Mouse (Mus musculus) liver, adult 2 months (tissue): Measurements from ENCODE around the gene Amh. TPM values are rescaled to one million over a fixed set of nuclear protein-coding genes. Genes with fewer than 3 reads are reported as not detected.

Experiments used
- DNase-seq: peaks from one replicate; pipeline ENCODE4 v3.0.0-alpha.2; 2011; ENCODE audit warnings: low read depth, low spot score; ENCODE audit errors: extremely low read depth
- H3K27ac ChIP-seq: fragments of 200-500 bp; replicated peaks from 2 replicates; pipeline ENCODE4 v1.5.1; 2012; ENCODE audit warnings: low read depth, mild to moderate bottlenecking, control low read depth, inconsistent platforms, low read length; ENCODE audit not compliant: insufficient read depth
- H3K27me3 ChIP-seq: fragments of 200-500 bp; 2 replicates; pipeline ENCODE4 v1.6.1; 2012; ENCODE audit warnings: mild to moderate bottlenecking, moderate library complexity, low read length, inconsistent platforms; ENCODE audit not compliant: control insufficient read depth, insufficient read depth
- H3K36me3 ChIP-seq: fragments of 200-500 bp; 2 replicates; pipeline ENCODE4 v1.6.1; 2012; ENCODE audit warnings: low read length, inconsistent platforms; ENCODE audit not compliant: control insufficient read depth, insufficient read depth
- H3K4me1 ChIP-seq: fragments of 200-500 bp; 2 replicates; pipeline ENCODE4 v1.6.1; 2011; ENCODE audit warnings: low read length; ENCODE audit not compliant: control insufficient read depth, insufficient read depth
- H3K4me3 ChIP-seq: fragments of 200-500 bp; 2 replicates; pipeline ENCODE4 v1.5.1; 2011; ENCODE audit warnings: low read depth, mild to moderate bottlenecking, control low read depth, low read length, moderate library complexity; ENCODE audit not compliant: insufficient read depth
- H3K79me2 ChIP-seq: fragments of 200-500 bp; 2 replicates; pipeline ENCODE4 v1.6.1; 2012; ENCODE audit warnings: inconsistent platforms, mild to moderate bottlenecking, low read length, moderate library complexity; ENCODE audit not compliant: control insufficient read depth, insufficient read depth
- H3K9ac ChIP-seq: fragments of 200-500 bp; 2 replicates; pipeline ENCODE4 v1.6.1; 2012; ENCODE audit warnings: low read depth, mild to moderate bottlenecking, control low read depth, inconsistent platforms, low read length
- CTCF ChIP-seq: fragments of 200-500 bp; IDR thresholded peaks from 2 replicates; pipeline ENCODE4 v1.5.1; 2011; ENCODE audit warnings: low read depth, low read length, control low read depth
- POLR2A ChIP-seq: fragments of 200-500 bp; IDR thresholded peaks from 2 replicates; pipeline ENCODE4 v1.6.1; 2011; ENCODE audit warnings: low read length, control low read depth; ENCODE audit not compliant: insufficient read depth; ENCODE audit errors: extremely low read depth
- WGBS: fragments of 180-500 bp; shearing (Covaris S2); methylation state at CpG from one replicate; pipeline ENCODE4 v1.1.7; 2018; 5-methylcytosine and 5-hydroxymethylcytosine counted together
- polyA plus RNA-seq: library from polyadenylated mRNA; depleted of rRNA; stranded (reverse); fragments of >200 nt; gene quantifications from 2 replicates; pipeline ENCODE4 v1.2.3, GENCODE M21; 2012
- total RNA-seq: library from RNA; depleted of rRNA; stranded (reverse); fragments of >200 nt; gene quantifications from 2 replicates; pipeline ENCODE4 v1.2.3, GENCODE M21; 2014

The Amh gene
- total and polyA plus RNA-seq, 2 experiments: 0.18 to 0.21 TPM

DNA sequence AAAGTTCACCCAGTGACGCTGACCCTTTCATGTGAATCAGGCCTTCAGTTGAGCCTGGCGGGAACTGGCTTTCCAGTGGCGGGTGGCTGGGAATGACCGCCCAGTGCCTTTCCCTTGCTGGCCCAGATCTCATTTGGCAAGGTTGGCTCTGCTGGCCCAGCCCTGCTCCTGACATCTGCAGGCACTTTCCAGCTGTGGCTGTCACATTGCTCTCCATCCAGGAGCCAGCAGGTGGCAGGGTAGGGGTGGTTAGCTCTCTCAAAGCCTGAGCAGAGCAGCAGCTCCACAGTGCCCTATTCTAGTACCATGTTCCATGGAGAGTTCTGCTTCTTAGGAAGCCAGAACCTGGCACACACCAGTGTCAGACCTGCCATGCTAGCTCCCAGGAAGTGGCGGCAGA is 47.3 kb upstream of the Amh start:
- peak; percentile 92 for TF ChIP-seq CTCF
- no peak for TF ChIP-seq POLR2A
- Histone ChIP-seq H3K79me2 (peaks cover 57% of the 10 kb centered on the region; the same call in 1 of the 2 replicates), H3K9ac (no peak overlapping the region), H3K36me3 (no peaks in the 10 kb centered on the region), H3K4me1 (peaks cover 49% of the 10 kb centered on the region), H3K4me3 (no peak overlapping the region), H3K27me3 (no peaks in the 10 kb centered on the region), H3K27ac (peak overlapping the region; percentile 18; the same call in 1 of the 2 replicates)
- 8% methylated on average over 5 of the region's 5 CpGs for WGBS
- peak; percentile 96 for DNase-seq

DNA sequence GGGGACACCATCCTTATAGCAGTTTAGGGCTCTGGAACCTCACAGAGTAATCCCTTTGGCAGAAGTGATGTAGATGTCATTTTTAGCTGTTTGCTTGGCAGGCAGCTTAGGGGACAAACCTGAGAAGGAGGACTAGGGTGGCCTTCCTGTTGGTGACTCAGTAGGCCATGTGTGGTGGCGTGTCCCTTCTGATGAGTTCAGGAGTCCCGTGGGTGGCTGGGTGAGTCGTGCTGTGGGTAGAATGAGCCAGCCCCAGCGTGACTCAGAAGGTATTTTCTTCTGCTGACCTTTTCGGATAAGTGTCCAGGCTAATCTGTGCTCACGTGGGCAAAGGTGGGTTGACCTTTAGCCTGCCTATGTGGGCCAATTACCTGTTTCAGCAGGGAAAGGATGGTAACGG is 46.4 kb upstream of the Amh start:
- DNase-seq: peak; percentile 70
- Histone ChIP-seq H3K4me1 (peaks cover 53% of the 10 kb centered on the region), H3K27ac (0 out of 2 replicates have a peak overlapping the region, but pooled peaks have one; percentile 0), H3K36me3 (no peaks in the 10 kb centered on the region), H3K79me2 (peaks cover 66% of the 10 kb centered on the region; the same call in 1 of the 2 replicates), H3K9ac (peak overlapping the region; percentile 1; the same call in 1 of the 2 replicates), H3K27me3 (no peaks in the 10 kb centered on the region), H3K4me3 (no peak overlapping the region)
- TF ChIP-seq POLR2A: no peak
- TF ChIP-seq CTCF: no peak
- 15% methylated on average over 7 of the region's 7 CpGs for WGBS

DNA sequence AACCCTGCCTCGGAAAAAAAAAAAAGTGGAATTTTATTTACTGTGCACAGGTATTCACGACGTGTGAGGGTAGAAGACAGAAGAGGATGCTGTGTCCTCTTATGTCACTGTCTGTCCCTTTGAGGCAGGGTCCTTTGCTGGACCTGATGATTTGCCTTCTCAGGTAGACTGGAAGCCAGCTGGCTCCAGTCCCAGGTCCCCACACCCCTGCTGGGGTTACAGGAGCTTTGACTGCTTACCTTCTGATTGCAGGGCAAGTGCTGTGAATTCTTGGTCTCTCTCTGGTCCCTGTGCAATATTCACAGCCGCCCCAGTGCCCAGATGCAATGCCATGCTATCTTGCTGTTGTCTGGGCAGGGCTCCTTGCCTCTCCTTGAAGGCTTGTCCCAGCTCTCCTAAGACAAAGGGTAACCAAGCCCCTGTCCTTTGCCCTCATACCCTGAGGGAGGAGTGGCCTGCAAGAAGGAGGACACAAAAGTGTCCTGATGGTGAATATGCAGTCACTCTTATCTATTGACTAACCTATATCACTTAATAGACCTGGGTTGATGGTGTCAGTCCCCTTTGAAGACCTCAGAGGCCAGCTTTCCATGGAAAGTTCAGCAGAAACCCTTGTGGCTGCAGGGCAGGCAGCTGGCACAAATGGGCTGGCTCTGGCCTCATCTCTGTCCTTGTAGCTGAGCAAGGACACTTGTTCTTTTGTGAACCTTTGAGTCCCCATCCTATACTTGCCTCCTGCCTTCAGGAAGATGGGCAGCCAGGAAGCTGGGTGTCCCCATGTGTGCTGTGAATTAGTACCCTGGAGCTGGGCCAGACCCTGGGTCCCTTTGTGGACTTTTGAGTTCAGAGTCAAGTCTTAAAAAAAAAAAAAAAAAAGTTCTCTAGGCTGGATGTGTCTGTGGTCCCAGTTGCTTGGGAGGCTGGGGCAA is 44.2 kb upstream of the Amh start:
- Histone ChIP-seq H3K27me3 (no peaks in the 10 kb centered on the region), H3K4me3 (no peak overlapping the region), H3K36me3 (no peaks in the 10 kb centered on the region), H3K79me2 (peaks cover 68% of the 10 kb centered on the region; the same call in 1 of the 2 replicates), H3K9ac (no peak overlapping the region), H3K27ac (0 out of 2 replicates have a peak overlapping the region, but pooled peaks have one; percentile 4), H3K4me1 (peaks cover 68% of the 10 kb centered on the region)
- DNase-seq: peak; percentile 46
- 42% methylated on average over 4 of the region's 4 CpGs for WGBS
- no peak for TF ChIP-seq POLR2A
- TF ChIP-seq CTCF: no peak

- DNase-seq: peak; percentile 60
- Histone ChIP-seq H3K27ac (no peak overlapping the region), H3K27me3 (no peaks in the 10 kb centered on the region), H3K79me2 (peaks cover 60% of the 10 kb centered on the region; the same call in 1 of the 2 replicates), H3K4me3 (no peak overlapping the region), H3K36me3 (no peaks in the 10 kb centered on the region), H3K9ac (no peak overlapping the region), H3K4me1 (peaks cover 68% of the 10 kb centered on the region)
- WGBS: 41% methylated on average over 3 of the region's 3 CpGs
- TF ChIP-seq CTCF (no peak), POLR2A (no peak)
These were observed 43.2 kb upstream of the Amh start for GRCm38 (mm10) chr10:80761821-80762220.

GRCm38 (mm10) chr10:80763502-80763901 is 41.5 kb upstream of the Amh start:
- no peak for DNase-seq
- H3K36me3 ChIP-seq: peaks cover 8% of the 10 kb centered on the region

DNA sequence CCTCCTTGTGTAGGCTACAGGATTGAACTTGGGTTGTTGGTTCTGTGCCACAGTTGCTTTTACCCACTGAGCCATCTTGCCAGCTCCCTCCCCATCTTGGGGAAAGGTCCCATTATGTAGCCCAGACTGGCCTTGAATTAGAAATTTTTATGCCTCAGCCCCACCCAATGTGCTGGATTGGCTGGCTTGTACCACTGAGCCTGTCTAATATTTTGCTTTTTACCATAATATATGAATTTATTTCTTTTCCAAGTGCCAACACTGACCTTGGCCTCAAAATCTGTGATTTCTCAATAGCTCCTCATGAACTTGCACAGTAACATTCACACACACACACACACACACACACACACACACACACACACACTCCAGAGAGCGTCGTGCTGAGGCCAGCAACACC is 39.3 kb upstream of the Amh start:
- Histone ChIP-seq H3K4me3 (no peak overlapping the region), H3K9ac (no peak overlapping the region), H3K79me2 (peaks cover 33% of the 10 kb centered on the region; the same call in 1 of the 2 replicates), H3K4me1 (peaks cover 46% of the 10 kb centered on the region), H3K36me3 (peaks cover 13% of the 10 kb centered on the region), H3K27ac (peak overlapping the region; percentile 83), H3K27me3 (no peaks in the 10 kb centered on the region)
- 19% methylated on average over 2 of the region's 2 CpGs for whole genome bisulfite sequencing
- DNase-seq: peak; percentile 73
- no peak for TF ChIP-seq POLR2A
- TF ChIP-seq CTCF: no peak

More at GRCm38 (mm10) chr10:80763502-80763901, 41.5 kb upstream of the Amh start:
- peaks cover 60% of the 10 kb centered on the region for H3K4me1 ChIP-seq
- WGBS: 79% methylated on average over 2 of the region's 2 CpGs
- no peaks in the 10 kb centered on the region for H3K27me3 ChIP-seq
- no peak overlapping the region for H3K4me3 ChIP-seq
- no peak overlapping the region for H3K27ac ChIP-seq
- H3K79me2 ChIP-seq: peaks cover 51% of the 10 kb centered on the region; the same call in 1 of the 2 replicates
- TF ChIP-seq POLR2A (no peak), CTCF (no peak)
- no peak overlapping the region for H3K9ac ChIP-seq
